Mouse (Mus musculus) embryo, embryonic 11 days (tissue): ENCODE results near the gene Ddx19a.
"Not testable (repeated sequence)": the region's sequence is repeated elsewhere in the genome, so short reads cannot be mapped to it uniquely, and the experiment has no call there.

Experiments
- DNase-seq: peaks from one replicate; pipeline ENCODE4 v3.0.0-alpha.2; 2015

Ddx19a gene

GRCm38 (mm10) chr8:110931176-110931939 is 66.2 kb downstream of the Ddx19a start:
- DNase-seq, result peak; percentile 19

DNA sequence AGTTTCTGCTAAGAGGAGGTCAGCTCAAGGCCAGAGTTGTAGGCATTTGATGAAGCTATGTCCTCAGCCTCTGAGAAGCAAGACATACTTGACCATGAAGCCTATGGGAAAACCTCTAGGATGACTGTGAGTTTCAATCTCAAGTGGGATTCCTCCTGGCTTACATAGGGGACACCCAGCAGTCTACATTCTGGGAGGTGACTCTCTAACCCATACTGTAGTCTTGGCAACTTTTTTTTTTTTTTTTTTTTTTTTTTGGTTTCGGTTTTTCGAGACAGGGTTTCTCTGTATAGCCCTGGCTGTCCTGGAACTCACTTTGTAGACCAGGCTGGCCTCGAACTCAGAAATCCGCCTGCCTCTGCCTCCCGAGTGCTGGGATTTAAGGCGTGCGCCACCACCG is 67.9 kb downstream of the Ddx19a start:
- DNase-seq, result not testable (repeated sequence)

DNA sequence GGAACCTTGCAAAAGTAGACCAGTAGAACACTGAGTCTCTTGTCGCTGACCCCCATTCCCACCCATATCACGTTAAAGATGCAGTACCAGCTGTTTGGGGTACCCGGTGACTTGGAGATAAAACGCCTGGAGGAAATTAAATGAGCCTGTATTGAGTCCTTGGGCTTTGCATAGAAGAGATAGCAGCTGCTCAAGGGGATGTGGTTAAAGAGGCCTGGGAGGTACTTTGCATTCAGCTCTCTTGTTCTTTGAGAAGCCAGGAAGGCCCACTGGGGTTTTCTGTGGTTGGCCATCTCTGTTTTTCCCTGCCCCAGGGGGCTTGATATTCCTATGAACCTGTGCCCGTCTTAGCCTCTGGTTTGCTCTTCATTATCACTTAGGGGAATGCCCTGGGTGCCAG is 68.5 kb downstream of the Ddx19a start:
- DNase-seq, result no peak

GRCm38 (mm10) chr8:110928435-110928834 is 69.2 kb downstream of the Ddx19a start:
- DNase-seq, result no peak

DNA sequence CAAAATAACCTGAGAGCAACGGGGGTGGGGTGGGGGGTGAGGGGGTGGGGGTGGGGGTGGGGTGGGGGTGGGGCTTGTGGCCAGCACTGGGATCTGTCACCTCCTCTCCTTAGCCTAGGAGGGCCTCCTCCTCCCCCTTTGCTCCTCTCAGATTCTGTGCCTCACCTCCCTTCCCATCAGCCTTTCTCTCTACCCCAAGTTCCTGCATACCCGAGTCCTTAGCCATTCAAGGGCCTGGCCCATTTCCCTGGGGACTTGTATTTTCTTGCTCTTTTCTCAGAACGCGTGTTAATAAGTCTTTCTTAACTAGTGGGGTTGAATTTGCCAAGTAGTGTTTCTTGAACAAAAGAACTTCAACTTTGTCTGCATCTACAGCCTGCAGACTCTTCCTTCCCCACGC is 70.9 kb downstream of the Ddx19a start:
- DNase-seq, result no peak

DNA sequence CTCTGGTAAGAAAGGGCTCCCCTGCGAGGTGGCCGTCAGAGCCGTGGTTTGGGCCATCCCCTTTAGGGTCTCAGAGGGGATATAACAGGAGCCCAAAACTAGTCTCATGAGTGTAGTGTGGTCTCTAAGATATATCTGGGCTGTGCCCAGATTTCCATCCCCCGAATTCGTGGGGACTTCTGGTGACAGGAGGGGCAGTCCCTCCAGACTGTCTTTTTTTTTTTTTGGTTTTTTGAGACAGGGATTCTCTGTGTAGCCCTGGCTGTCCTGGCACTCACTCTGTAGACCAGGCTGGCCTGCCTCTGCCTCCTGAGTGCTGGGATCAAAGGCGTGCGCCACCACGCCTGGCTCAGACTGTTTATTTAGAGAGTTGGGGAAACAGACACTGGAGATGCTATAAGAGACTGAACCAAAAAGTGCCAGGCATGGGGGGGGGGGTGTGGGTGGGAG is 71.9 kb downstream of the Ddx19a start:
- DNase-seq, result no peak
